Mouse (Mus musculus): ENCODE measurements around the gene Ciao2b.

GRCm38 (mm10) chr8:104594611-104595362, 47.0 kb downstream of the Ciao2b start:
- TF ChIP-seq CTCF (IDR thresholded peaks at IDR 0.05; ENCODE audit: control insufficient read depth, insufficient read depth, low read length): no peak
- no peak for TF ChIP-seq POLR2A (IDR thresholded peaks at IDR 0.05; ENCODE audit: borderline replicate concordance, control insufficient read depth, low read depth, low read length)
